Mouse (Mus musculus) olfactory bulb, adult 2 months (tissue): ENCODE data around the gene Arhgef11. TPM values are rescaled to one million over a fixed set of nuclear protein-coding genes. Genes with fewer than 3 reads are reported as not detected.

Experiments
- H3K27ac ChIP-seq: fragments of 200-500 bp; 2 replicates; pipeline ENCODE4 v1.5.1; 2012; ENCODE audit warnings: low read depth, low read length; ENCODE audit not compliant: insufficient read depth
- H3K4me1 ChIP-seq: fragments of 200-500 bp; 2 replicates; pipeline ENCODE4 v1.6.1; 2012; ENCODE audit warnings: low read length; ENCODE audit not compliant: control insufficient read depth, insufficient read depth
- H3K4me3 ChIP-seq: fragments of 200-500 bp; 2 replicates; pipeline ENCODE4 v1.5.1; 2012; ENCODE audit warnings: mild to moderate bottlenecking, low read depth, low read length, moderate library complexity; ENCODE audit not compliant: insufficient read depth
- CTCF ChIP-seq: fragments of 200-500 bp; IDR thresholded peaks from 2 replicates; pipeline ENCODE4 v1.5.1; 2012; ENCODE audit warnings: low read depth, mild to moderate bottlenecking, low read length, moderate library complexity; ENCODE audit not compliant: insufficient read depth
- POLR2A ChIP-seq: fragments of 200-500 bp; IDR thresholded peaks from 2 replicates; pipeline ENCODE4 v1.6.1; 2012; ENCODE audit warnings: mild to moderate bottlenecking, low read depth, low read length, moderate library complexity; ENCODE audit not compliant: insufficient read depth
- WGBS: fragments of 180-500 bp; shearing (Covaris S2); methylation state at CpG from one replicate; pipeline ENCODE4 v1.1.7; 2018; 5-methylcytosine and 5-hydroxymethylcytosine counted together
- polyA plus RNA-seq: library from polyadenylated mRNA; stranded (reverse); fragments of >200 nt; gene quantifications from 2 replicates; pipeline ENCODE4 v1.2.4, GENCODE M21; 2012; ENCODE audit warnings: low replicate concordance; ENCODE audit not compliant: missing spikeins, insufficient read depth, insufficient read length

The Arhgef11 gene
- polyA plus RNA-seq, 1 experiment = not detected

- 0 out of 2 replicates have a peak, but pooled peaks cover 10% of the 10 kb centered on the region for H3K4me1 ChIP-seq
- H3K4me3 ChIP-seq = no peak overlapping the region
- 73% methylated on average over 4 of the region's 4 CpGs for WGBS
- no peak for TF ChIP-seq POLR2A
- no peak for TF ChIP-seq CTCF
- H3K27ac ChIP-seq = no peak overlapping the region
Observed at GRCm38 (mm10) chr3:87763202-87763601, 145.8 kb downstream of the Arhgef11 start.

GRCm38 (mm10) chr3:87763683-87764289, 146.4 kb downstream of the Arhgef11 start:
- 27% methylated on average over 15 of the region's 15 CpGs for WGBS
- peaks cover 12% of the 10 kb centered on the region for H3K4me1 ChIP-seq
- no peak for TF ChIP-seq CTCF
- no peak for TF ChIP-seq POLR2A
- no peak overlapping the region for H3K4me3 ChIP-seq
- no peak overlapping the region for H3K27ac ChIP-seq

GRCm38 (mm10) chr3:87764506-87764905, 147.1 kb downstream of the Arhgef11 start:
- TF ChIP-seq CTCF (no peak), POLR2A (no peak)

GRCm38 (mm10) chr3:87765091-87765490, 147.7 kb downstream of the Arhgef11 start:
- no peak for TF ChIP-seq POLR2A
- TF ChIP-seq CTCF = no peak
- Histone ChIP-seq H3K4me3 (no peak overlapping the region), H3K27ac (no peak overlapping the region), H3K4me1 (peaks cover 15% of the 10 kb centered on the region)
- 60% methylated on average over 10 of the region's 10 CpGs for WGBS

More at GRCm38 (mm10) chr3:87764506-87764905, 147.1 kb downstream of the Arhgef11 start:
- H3K4me3 ChIP-seq = no peak overlapping the region
- peaks cover 15% of the 10 kb centered on the region for H3K4me1 ChIP-seq
- 32% methylated on average over 10 of the region's 10 CpGs for WGBS
- H3K27ac ChIP-seq = no peak overlapping the region

- Histone ChIP-seq H3K4me1 (peaks cover 15% of the 10 kb centered on the region), H3K4me3 (no peak overlapping the region), H3K27ac (no peak overlapping the region)
- TF ChIP-seq POLR2A (no peak), CTCF (no peak)
- WGBS = 86% methylated on average over 5 of the region's 5 CpGs
Observed at GRCm38 (mm10) chr3:87765631-87766283, 148.4 kb downstream of the Arhgef11 start.

GRCm38 (mm10) chr3:87766284-87766667, 148.9 kb downstream of the Arhgef11 start:
- no peak overlapping the region for H3K4me3 ChIP-seq
- WGBS = 80% methylated on average over 3 of the region's 3 CpGs
- peaks cover 15% of the 10 kb centered on the region for H3K4me1 ChIP-seq
- no peak for TF ChIP-seq CTCF
- no peak overlapping the region for H3K27ac ChIP-seq

GRCm38 (mm10) chr3:87767764-87768163, 150.4 kb downstream of the Arhgef11 start:
- Histone ChIP-seq H3K27ac (no peak overlapping the region), H3K4me3 (0 out of 2 replicates have a peak overlapping the region, but pooled peaks have one; percentile 5), H3K4me1 (peaks cover 15% of the 10 kb centered on the region)
- TF ChIP-seq CTCF (no peak), POLR2A (no peak)
- 86% methylated on average over 8 of the region's 8 CpGs for WGBS

- WGBS = 68% methylated on average over 6 of the region's 6 CpGs
- Histone ChIP-seq H3K27ac (no peak overlapping the region), H3K4me3 (peak overlapping the region; percentile 35), H3K4me1 (peaks cover 14% of the 10 kb centered on the region)
- TF ChIP-seq CTCF = no peak
- no peak for TF ChIP-seq POLR2A
Observed at GRCm38 (mm10) chr3:87768431-87768830, 151.1 kb downstream of the Arhgef11 start.

GRCm38 (mm10) chr3:87768844-87769243, 151.5 kb downstream of the Arhgef11 start:
- Histone ChIP-seq H3K4me3 (peak overlapping the region; percentile 35), H3K4me1 (peaks cover 11% of the 10 kb centered on the region), H3K27ac (no peak overlapping the region)
- 3% methylated on average over 37 of the region's 37 CpGs for WGBS
- TF ChIP-seq CTCF (peak; percentile 84), POLR2A (no peak)

- 90% methylated on average over 8 of the region's 8 CpGs for WGBS
- Histone ChIP-seq H3K27ac (no peak overlapping the region), H3K4me1 (peaks cover 6% of the 10 kb centered on the region), H3K4me3 (no peak overlapping the region)
- TF ChIP-seq POLR2A = no peak
- no peak for TF ChIP-seq CTCF
Observed at GRCm38 (mm10) chr3:87769506-87769905, 152.1 kb downstream of the Arhgef11 start.
